Mouse (Mus musculus) forebrain, embryonic 15.5 days (tissue): ENCODE results near the gene Usp44. TPM values are rescaled to one million over a fixed set of nuclear protein-coding genes. Genes with fewer than 3 reads are reported as not detected.
"Not testable (repeated sequence)": the region's sequence is repeated elsewhere in the genome, so short reads cannot be mapped to it uniquely, and the experiment has no call there.

ENCODE experiments used
- ATAC-seq: fragments of 200-750 bp; cut with Nextera tagmentation; replicated peaks from 2 replicates; pipeline ENCODE4 v1.8.0; 2017; ENCODE audit warnings: mild to moderate bottlenecking, moderate TSS enrichment, moderate library complexity
- H3K27ac ChIP-seq: fragments of 300-500 bp; sonication (generic); replicated peaks from 2 replicates; pipeline ENCODE4 v1.5.1; 2015; ENCODE audit warnings: mild to moderate bottlenecking, inconsistent platforms
- H3K27me3 ChIP-seq: fragments of 300-500 bp; sonication (generic); 2 replicates; pipeline ENCODE4 v1.6.1; 2015; ENCODE audit warnings: inconsistent platforms
- H3K36me3 ChIP-seq: fragments of 300-500 bp; sonication (generic); 2 replicates; pipeline ENCODE4 v1.6.1; 2015; ENCODE audit warnings: mild to moderate bottlenecking, inconsistent platforms
- H3K4me1 ChIP-seq: fragments of 300-500 bp; sonication (generic); 2 replicates; pipeline ENCODE4 v1.6.1; 2015; ENCODE audit warnings: inconsistent platforms
- H3K4me2 ChIP-seq: fragments of 300-500 bp; sonication (generic); replicated peaks from 2 replicates; pipeline ENCODE4 v1.6.1; 2015; ENCODE audit warnings: mild to moderate bottlenecking, inconsistent platforms
- H3K4me3 ChIP-seq: fragments of 300-500 bp; sonication (generic); 2 replicates; pipeline ENCODE4 v1.5.1; 2015; ENCODE audit warnings: mild to moderate bottlenecking, inconsistent platforms
- H3K9ac ChIP-seq: fragments of 300-500 bp; sonication (generic); replicated peaks from 2 replicates; pipeline ENCODE4 v1.6.1; 2015; ENCODE audit warnings: mild to moderate bottlenecking, inconsistent platforms
- H3K9me3 ChIP-seq: fragments of 300-500 bp; sonication (generic); 2 replicates; pipeline ENCODE4 v1.6.1; 2016; ENCODE audit warnings: inconsistent platforms
- WGBS: fragments of 180-500 bp; shearing (Covaris S2); methylation state at CpG from one replicate; pipeline ENCODE4 v1.1.7; 2015; ENCODE audit warnings: mixed read lengths; 5-methylcytosine and 5-hydroxymethylcytosine counted together
- polyA plus RNA-seq: library from polyadenylated mRNA; unstranded; fragments of >200 nt; fragmentation: Nextera tagmentation; extraction: Ambion mirVana; gene quantifications from 2 replicates; pipeline ENCODE4 v1.2.1, GENCODE M21; 2015

Gene Usp44
- polyA plus RNA-seq, 1 experiment from 2014 or later = 0.70 TPM

DNA sequence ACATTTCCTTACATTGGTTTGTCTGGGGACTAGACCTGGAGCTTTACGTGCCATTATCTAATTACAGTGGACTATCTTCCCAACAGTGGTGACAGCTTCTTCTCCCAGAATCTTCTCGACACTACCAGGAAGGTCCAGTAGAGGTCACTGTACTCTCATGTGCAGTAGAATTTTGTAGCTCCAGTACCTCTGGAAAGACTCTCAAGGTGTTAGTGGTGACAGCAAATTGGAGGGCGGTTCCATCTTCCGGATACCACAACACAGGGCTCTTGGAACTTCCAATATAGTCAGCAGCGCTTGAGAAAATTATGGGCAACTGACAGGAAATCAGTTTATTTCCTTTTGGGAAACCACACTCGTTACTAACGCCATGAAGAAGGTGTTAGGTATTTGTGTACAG lies 12.7 kb upstream of the Usp44 start:
- no peak overlapping the region for H3K4me2 ChIP-seq
- no peaks in the 10 kb centered on the region for H3K9me3 ChIP-seq
- no peak overlapping the region for H3K27ac ChIP-seq
- no peak overlapping the region for H3K4me3 ChIP-seq
- 41% methylated on average over 7 of the region's 7 CpGs for WGBS
- no peak overlapping the region for H3K9ac ChIP-seq
- peaks cover 17% of the 10 kb centered on the region for H3K27me3 ChIP-seq
- no peaks in the 10 kb centered on the region for H3K4me1 ChIP-seq
- no peak for ATAC-seq
- no peaks in the 10 kb centered on the region for H3K36me3 ChIP-seq

DNA sequence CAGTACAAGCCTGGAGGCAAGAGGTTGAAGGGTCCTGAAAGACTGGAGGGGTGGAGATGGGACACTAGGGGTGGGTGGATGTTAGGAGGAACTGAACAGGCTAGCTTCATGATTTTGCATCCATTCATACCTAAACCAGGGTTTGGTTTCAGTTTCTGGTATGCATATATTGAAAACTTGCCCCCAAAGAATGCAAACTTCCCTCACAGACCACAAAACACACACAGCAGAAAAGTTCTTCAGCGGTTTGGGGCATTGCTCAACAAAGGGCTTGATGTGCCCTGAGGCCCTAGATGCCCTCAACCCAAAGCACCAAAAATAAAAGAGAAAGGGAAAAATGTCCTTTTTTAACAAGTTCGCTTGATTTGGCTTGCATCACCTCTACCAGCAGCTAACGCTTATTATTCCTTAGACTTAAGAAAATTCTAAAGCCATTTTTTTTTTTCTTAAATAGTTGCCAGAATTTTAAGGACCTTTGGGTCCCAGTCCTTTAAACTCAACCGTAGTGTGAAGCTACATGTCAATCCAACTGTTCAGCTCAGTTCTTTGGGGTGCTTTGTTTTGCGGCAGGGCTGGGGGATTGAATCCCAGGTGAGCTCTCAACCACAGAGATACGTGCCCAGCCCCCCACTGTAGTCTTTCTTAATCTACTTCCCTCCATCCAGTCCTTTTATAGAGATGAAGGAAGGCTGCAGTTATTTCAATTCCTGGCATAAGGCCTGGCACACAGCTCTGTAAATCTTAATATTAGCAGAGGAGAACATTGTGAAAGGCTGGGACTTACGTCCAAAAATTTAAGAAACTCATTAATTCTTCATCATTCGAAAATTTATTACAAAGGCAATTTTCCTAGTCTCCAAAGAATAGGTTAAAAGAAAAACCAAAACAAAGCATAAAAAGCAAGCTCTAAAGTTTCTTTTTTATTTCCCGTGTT lies 1.2 kb upstream of the Usp44 start:
- Histone ChIP-seq H3K27ac (no peak overlapping the region), H3K27me3 (peaks cover 30% of the 10 kb centered on the region), H3K4me2 (no peak overlapping the region), H3K36me3 (no peaks in the 10 kb centered on the region), H3K9me3 (no peaks in the 10 kb centered on the region), H3K9ac (no peak overlapping the region), H3K4me1 (peaks cover 25% of the 10 kb centered on the region), H3K4me3 (no peak overlapping the region)
- no peak for ATAC-seq
- WGBS = 31% methylated on average over 9 of the region's 9 CpGs

DNA sequence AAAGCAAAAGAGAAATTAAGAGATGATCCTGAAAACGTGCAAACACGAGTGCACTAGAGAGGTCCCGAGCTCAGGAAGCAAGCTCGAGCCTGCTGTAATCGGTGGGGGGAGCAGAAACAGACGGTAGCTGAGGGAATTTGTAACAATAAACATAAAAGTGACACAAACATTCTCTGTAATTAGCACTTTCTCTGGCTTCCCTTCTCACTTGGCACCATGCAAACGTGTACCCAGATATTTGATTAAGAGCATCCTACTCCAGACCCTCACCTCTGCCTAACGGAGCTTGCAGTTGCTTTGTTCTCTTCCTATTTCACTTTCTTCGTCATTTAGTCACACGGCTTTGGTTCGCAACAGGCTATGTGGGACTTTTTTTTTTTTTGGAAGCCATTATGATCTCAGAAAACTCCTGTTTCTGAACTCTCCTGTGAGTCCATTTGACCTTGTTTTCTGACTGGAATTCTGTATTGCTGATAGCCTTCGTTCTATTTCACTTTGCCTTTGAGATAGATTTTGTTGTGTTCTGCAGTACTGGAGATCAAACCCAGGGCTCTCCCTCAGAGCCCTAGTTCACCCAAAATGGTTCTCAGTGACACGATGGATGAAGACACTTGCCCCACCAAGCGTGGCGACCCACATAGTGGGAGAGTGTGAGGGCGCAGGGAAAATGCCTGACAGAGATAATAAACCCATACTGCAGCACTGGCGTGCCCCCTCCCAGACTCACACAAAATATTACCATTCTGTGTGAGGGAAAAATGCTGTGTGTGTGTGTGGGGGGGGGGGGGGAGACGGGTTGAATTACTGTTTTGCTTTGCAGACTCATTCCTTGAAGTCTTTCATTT lies 597 bp downstream of the Usp44 start:
- ATAC-seq = no peak
- Histone ChIP-seq H3K27me3 (peaks cover 34% of the 10 kb centered on the region), H3K4me2 (0 out of 2 replicates have a peak overlapping the region, but pooled peaks have one; percentile 3), H3K4me1 (peaks cover 25% of the 10 kb centered on the region), H3K36me3 (no peaks in the 10 kb centered on the region), H3K27ac (no peak overlapping the region), H3K4me3 (peak overlapping the region; percentile 13; the same call in 1 of the 2 replicates), H3K9me3 (no peaks in the 10 kb centered on the region), H3K9ac (no peak overlapping the region)
- 12% methylated on average over 18 of the region's 18 CpGs for WGBS

DNA sequence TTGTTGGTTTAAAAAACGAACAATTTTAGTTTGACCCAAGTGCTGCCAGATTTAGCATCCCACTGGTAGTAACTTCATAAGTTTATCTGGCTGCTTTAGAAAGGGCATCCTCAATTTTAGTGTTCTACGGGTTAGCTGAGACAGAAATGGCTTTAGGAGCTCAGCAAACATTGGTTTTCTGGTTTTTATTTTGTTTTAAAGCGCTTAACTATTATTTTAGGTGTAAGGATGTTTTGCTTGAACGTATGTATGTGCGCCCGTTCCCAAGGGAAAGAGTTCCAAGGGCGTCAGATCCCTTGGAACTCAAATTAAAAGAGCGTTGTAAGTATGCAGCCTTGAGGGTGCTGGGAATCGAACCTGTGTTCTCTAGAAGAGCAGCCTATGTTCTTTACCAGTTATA lies 1.5 kb downstream of the Usp44 start:
- WGBS = 28% methylated on average over 9 of the region's 9 CpGs
- Histone ChIP-seq H3K4me3 (no peak overlapping the region), H3K9me3 (no peaks in the 10 kb centered on the region), H3K9ac (no peak overlapping the region), H3K4me2 (no peak overlapping the region), H3K36me3 (no peaks in the 10 kb centered on the region), H3K27ac (no peak overlapping the region), H3K27me3 (peaks cover 34% of the 10 kb centered on the region), H3K4me1 (peaks cover 28% of the 10 kb centered on the region)
- 0 out of 2 replicates have a peak, but pooled peaks have one; percentile 2 for ATAC-seq

DNA sequence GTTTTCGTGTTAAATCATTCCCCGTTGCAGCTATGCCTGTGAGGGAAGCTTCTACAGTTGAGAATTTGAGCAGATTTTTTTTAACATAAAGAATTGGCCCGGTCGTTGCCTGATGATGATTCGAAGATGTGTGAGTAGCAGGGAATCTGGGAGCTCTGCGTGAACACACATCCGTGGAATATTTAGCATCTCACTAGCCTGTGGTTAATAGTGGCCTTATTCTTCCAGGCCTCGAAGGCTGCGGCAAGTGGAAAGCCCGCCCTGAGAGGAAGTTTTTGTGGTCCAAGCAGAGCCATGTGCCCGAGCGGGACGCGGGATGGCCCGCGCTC lies 2.0 kb downstream of the Usp44 start:
- H3K9ac ChIP-seq = peak overlapping the region; percentile 42
- no peaks in the 10 kb centered on the region for H3K9me3 ChIP-seq
- H3K27ac ChIP-seq = no peak overlapping the region
- H3K4me1 ChIP-seq = peaks cover 28% of the 10 kb centered on the region
- no peak; the same call in 1 of the 2 replicates for ATAC-seq
- WGBS = 1% methylated on average over 16 of the region's 16 CpGs
- peaks cover 34% of the 10 kb centered on the region for H3K27me3 ChIP-seq
- peak overlapping the region; percentile 60 for H3K4me3 ChIP-seq
- H3K4me2 ChIP-seq = peak overlapping the region; percentile 96
- H3K36me3 ChIP-seq = no peaks in the 10 kb centered on the region

DNA sequence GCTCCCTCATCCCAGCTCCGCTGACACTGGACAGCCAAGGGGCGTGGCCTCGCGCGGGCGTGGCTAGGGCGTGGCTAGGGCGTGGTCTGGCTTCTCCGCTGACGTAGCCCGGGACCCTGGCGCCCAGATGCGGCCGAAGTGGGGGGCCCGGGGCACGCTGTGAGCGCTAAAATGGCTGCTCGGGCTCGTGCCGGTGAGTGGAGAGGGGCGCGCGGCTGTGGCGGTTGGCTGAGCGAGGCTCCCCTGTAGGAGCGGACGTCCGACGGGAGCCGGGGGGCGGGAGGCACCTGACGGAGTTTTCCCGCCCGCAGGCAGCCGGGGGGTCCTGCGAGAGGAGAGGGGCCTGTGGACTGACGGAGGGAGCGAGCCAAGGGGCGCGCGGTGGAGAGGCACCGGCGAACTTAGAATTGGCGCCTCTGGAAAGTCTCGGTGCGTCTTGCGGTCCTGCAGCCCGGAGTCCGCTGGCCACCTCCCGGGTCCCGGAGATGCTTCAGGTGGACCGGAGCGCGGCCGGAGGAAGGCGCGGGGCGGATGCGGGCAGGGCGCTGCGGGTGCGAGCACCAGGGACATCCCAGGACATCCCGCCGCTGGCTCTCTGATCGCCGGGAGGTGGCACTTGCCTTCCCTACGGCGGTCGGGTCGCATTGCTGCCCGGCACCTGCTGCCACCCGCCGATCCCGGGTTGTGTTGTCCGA lies 2.5 kb downstream of the Usp44 start:
- WGBS = under 1% methylated on average over 74 of the region's 75 CpGs

DNA sequence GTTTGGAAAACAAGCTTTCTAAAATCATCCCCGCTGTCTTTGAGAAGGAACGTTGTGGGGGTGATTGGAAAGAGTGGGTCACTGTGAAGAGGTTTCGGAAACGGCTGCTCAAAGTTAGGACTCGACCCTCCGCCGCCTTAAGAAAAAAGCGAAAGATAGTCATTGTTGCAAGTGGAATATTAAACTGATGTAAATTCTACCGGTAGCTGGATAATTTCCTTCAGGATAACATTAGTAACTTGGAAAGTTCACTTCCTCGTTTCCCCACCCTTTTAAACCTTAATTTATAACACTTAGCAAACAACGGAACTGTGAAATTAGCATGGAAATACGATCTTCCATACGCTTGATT lies 3.0 kb downstream of the Usp44 start:
- 2% methylated on average over 13 of the region's 13 CpGs for WGBS
- Histone ChIP-seq H3K36me3 (no peaks in the 10 kb centered on the region), H3K9ac (peak overlapping the region; percentile 42), H3K27me3 (peaks cover 34% of the 10 kb centered on the region), H3K9me3 (no peaks in the 10 kb centered on the region), H3K27ac (no peak overlapping the region), H3K4me2 (peak overlapping the region; percentile 96), H3K4me1 (peaks cover 28% of the 10 kb centered on the region), H3K4me3 (peak overlapping the region; percentile 60)
- no peak for ATAC-seq

More for the DNA sequence above, 2.5 kb downstream of the Usp44 start:
- no peaks in the 10 kb centered on the region for H3K9me3 ChIP-seq
- ATAC-seq = peak; percentile 81
- H3K4me1 ChIP-seq = peaks cover 28% of the 10 kb centered on the region
- peak overlapping the region; percentile 96 for H3K4me2 ChIP-seq
- no peak overlapping the region for H3K27ac ChIP-seq
- H3K4me3 ChIP-seq = peak overlapping the region; percentile 60
- H3K36me3 ChIP-seq = no peaks in the 10 kb centered on the region
- H3K9ac ChIP-seq = peak overlapping the region; percentile 42
- H3K27me3 ChIP-seq = peaks cover 34% of the 10 kb centered on the region

DNA sequence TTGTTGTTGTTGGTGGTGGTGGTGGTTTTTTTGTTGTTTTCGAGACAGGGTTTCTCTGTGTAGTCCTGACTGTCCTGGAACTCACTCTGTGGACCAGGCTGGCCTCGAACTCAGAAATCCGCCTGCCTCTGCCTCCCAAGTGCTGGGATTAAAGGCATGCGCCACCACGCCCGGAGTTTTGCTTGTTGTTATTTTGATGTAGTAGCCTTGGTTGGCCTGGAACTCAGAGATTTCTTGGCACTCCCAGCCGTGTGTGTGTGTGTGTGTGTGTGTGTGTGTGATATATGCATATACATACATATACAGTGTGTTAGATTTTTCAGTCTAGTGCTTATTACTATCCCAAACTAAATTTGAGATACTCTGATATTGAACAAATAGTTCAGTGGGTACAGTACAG lies 3.8 kb downstream of the Usp44 start:
- H3K9ac ChIP-seq, H3K9me3 ChIP-seq, H3K36me3 ChIP-seq, H3K4me2 ChIP-seq, H3K27ac ChIP-seq, ATAC-seq, H3K4me3 ChIP-seq: not testable (repeated sequence)
- H3K4me1 ChIP-seq = peaks cover 28% of the 10 kb centered on the region
- peaks cover 30% of the 10 kb centered on the region for H3K27me3 ChIP-seq
- 84% methylated on average over 7 of the region's 7 CpGs for WGBS

DNA sequence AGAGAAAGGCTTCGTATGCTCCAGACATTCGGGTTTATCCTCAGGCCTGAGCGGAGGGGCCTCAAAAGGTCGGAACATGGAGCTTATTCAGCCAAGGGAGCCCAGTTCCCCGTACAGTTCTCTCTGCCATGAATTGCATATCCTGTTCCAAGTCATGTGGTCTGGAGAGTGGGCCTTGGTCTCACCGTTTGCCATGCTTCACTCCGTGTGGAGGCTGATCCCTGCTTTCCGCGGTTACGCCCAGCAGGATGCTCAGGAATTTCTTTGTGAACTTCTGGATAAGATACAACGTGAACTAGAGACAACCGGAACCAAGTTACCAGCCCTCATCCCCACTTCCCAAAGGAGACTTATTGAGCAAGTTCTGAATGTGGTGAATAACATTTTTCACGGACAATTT lies 15.4 kb downstream of the Usp44 start:
- WGBS = 97% methylated on average over 13 of the region's 13 CpGs
- no peak for ATAC-seq

DNA sequence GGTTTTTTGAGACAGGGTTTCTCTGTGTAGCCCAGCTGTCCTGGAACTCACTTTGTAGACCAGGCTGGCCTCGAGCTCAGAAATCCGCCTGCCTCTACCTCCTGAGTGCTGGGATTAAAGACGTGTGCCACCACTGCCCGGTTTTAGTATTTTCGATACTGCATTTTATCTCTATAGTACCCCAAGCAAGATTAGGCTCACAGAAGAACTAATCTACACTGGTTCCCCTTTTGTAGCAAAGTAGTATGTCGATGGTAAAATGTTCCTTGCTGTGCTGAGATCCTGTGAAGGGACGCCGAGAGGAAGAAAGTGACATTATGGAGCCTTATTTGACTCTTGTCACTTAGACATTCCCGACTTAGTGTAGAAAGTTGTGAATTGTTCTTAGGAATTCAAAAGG lies 23.8 kb downstream of the Usp44 start:
- Histone ChIP-seq H3K27me3 (no peaks in the 10 kb centered on the region), H3K4me1 (no peaks in the 10 kb centered on the region), H3K27ac (no peak overlapping the region), H3K9me3 (no peaks in the 10 kb centered on the region), H3K36me3 (peaks cover 12% of the 10 kb centered on the region), H3K4me3 (no peak overlapping the region), H3K9ac (no peak overlapping the region), H3K4me2 (no peak overlapping the region)
- WGBS = 91% methylated on average over 9 of the region's 9 CpGs
- no peak for ATAC-seq

More for the DNA sequence above, 15.4 kb downstream of the Usp44 start:
- Histone ChIP-seq H3K9ac (no peak overlapping the region), H3K4me1 (no peaks in the 10 kb centered on the region), H3K9me3 (no peaks in the 10 kb centered on the region), H3K27ac (no peak overlapping the region), H3K4me2 (no peak overlapping the region), H3K27me3 (no peaks in the 10 kb centered on the region), H3K36me3 (no peaks in the 10 kb centered on the region), H3K4me3 (no peak overlapping the region)

DNA sequence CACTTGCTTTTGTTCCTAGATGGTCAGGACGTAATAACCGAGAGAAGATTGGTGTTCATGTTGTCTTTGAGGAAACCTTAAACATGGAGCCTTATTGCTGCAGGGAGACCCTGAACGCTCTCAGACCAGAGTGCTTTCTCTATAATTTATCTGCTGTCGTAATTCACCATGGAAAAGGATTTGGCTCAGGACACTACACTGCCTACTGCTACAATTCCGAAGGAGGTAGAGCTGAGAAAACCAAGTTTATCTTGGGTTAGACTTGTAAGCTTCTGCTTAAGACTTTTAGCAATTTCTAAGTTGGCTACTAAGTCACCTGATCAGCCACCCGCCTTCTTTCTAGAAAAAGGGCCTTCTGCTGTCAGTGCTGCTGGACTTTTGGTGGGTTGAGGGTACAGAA lies 24.7 kb downstream of the Usp44 start:
- Histone ChIP-seq H3K27me3 (no peaks in the 10 kb centered on the region), H3K9me3 (no peaks in the 10 kb centered on the region), H3K4me3 (no peak overlapping the region), H3K27ac (no peak overlapping the region), H3K9ac (no peak overlapping the region), H3K36me3 (peaks cover 21% of the 10 kb centered on the region), H3K4me2 (no peak overlapping the region), H3K4me1 (no peaks in the 10 kb centered on the region)
- WGBS = 93% methylated on average over 6 of the region's 6 CpGs
- no peak for ATAC-seq

DNA sequence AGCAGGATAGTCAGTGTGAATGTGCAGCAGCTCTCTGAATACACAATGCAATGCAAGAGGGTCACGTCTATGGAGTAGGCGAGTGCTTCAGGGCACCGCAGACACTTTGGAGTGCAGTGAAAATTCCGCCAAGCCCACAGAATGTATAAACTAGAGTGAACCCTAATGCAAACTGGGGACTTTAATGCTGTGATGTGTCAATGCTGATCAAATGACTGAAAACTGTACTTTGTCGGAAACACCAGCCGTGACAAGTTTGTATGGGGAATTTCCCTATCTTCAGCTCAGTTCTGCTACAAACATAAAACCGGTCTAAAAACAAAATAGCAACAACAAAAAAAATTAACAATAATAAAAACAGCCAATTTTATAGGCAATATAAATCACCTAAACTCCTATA lies 37.0 kb downstream of the Usp44 start:
- H3K36me3 ChIP-seq = peaks cover 71% of the 10 kb centered on the region
- no peak overlapping the region for H3K27ac ChIP-seq
- no peak overlapping the region for H3K4me2 ChIP-seq
- no peak for ATAC-seq
- H3K4me3 ChIP-seq = no peak overlapping the region
- 91% methylated on average over 7 of the region's 7 CpGs for WGBS
- no peaks in the 10 kb centered on the region for H3K9me3 ChIP-seq
- H3K4me1 ChIP-seq = no peaks in the 10 kb centered on the region
- H3K9ac ChIP-seq = no peak overlapping the region
- no peaks in the 10 kb centered on the region for H3K27me3 ChIP-seq
